Mouse (Mus musculus) mouse embryonic stem cell (cell line): ENCODE data around the gene Fabp1.

Experiments used
- in situ Hi-C, 2 experiments: fragments of 300-500 bp; cut with MboI; formaldehyde crosslinking; loops; 1 replicate in 1 of 2; 3 replicates in 1 of 2; pipeline ENCODE4 v1.14.3; 2019 to 2020; ENCODE audit warnings: low sequenced_read_pairs in 2 of 2, low pct_unique_long_range_greater_than_20kb in 1 of 2, mixed read lengths in 1 of 2; ENCODE audit not compliant: unreplicated experiment in 1 of 2

Fabp1 gene

GRCm38 (mm10) chr6:71250951-71251350 is 51.3 kb downstream of the Fabp1 start:
- in situ Hi-C loops, result no loop called here

GRCm38 (mm10) chr6:71254456-71254855 is 54.8 kb downstream of the Fabp1 start:
- in situ Hi-C loops, result no loop called here
